Mouse (Mus musculus): ENCODE results near the gene Ociad2.

DNA sequence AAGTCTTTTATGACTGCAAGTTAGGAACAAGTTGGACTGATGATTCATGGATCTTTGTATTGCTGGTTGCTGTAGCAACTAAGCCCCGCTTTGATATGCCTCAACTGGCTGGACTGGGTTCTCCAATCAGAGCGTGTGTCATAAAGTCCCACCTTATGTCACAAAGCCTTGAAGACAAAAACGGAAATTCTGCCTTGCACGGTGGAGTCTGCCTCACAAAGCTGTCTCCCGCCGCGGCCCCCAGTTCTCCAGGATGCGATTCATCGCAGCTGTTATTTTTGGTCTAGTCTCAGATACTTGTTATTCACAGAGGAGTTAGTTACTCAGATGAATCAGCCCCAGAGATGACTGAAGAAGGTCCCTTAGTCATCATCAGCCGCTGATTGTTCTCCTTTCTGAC lies 3.5 kb upstream of the Ociad2 start:
- TF ChIP-seq POLR2A (IDR thresholded peaks at IDR 0.05; ENCODE audit: low read depth, low read length), result no peak
- no peak for TF ChIP-seq CTCF (IDR thresholded peaks at IDR 0.05; ENCODE audit: borderline replicate concordance, insufficient read depth, low read length)

All from embryonic fibroblast, embryonic 13.5 days (primary cell).